Mouse (Mus musculus) kidney, adult 9 months (tissue): ENCODE data around the gene Cacna1s.

Experiments used
- DNase-seq: peaks from one replicate; pipeline ENCODE4 v3.0.0; 2022

Cacna1s gene

GRCm38 (mm10) chr1:136051465-136051864 lies 1.1 kb upstream of the Cacna1s start:
- DNase-seq = peak; percentile 85

GRCm38 (mm10) chr1:136055771-136056170 lies 3.2 kb downstream of the Cacna1s start:
- DNase-seq = no peak

GRCm38 (mm10) chr1:136058594-136058993 lies 6.0 kb downstream of the Cacna1s start:
- DNase-seq = no peak

GRCm38 (mm10) chr1:136061041-136061789 lies 8.7 kb downstream of the Cacna1s start:
- peak; percentile 65 for DNase-seq

GRCm38 (mm10) chr1:136061790-136062141 lies 9.2 kb downstream of the Cacna1s start:
- no peak for DNase-seq

- DNase-seq = no peak
These were observed 11.4 kb downstream of the Cacna1s start for GRCm38 (mm10) chr1:136063991-136064390.

- no peak for DNase-seq
These were observed 14.1 kb downstream of the Cacna1s start for GRCm38 (mm10) chr1:136066621-136067020.

- DNase-seq = no peak
These were observed 15.0 kb downstream of the Cacna1s start for GRCm38 (mm10) chr1:136067579-136067978.

GRCm38 (mm10) chr1:136076086-136076485 lies 23.5 kb downstream of the Cacna1s start:
- DNase-seq = peak; percentile 71

- no peak for DNase-seq
These were observed 25.1 kb downstream of the Cacna1s start for GRCm38 (mm10) chr1:136077656-136078055.

- DNase-seq = no peak
These were observed 28.6 kb downstream of the Cacna1s start for GRCm38 (mm10) chr1:136081161-136081560.

- no peak for DNase-seq
These were observed 33.6 kb downstream of the Cacna1s start for GRCm38 (mm10) chr1:136085988-136086685.

GRCm38 (mm10) chr1:136089368-136090165 lies 37.0 kb downstream of the Cacna1s start:
- no peak for DNase-seq

GRCm38 (mm10) chr1:136093726-136094125 lies 41.2 kb downstream of the Cacna1s start:
- no peak for DNase-seq

GRCm38 (mm10) chr1:136094807-136095206 lies 42.3 kb downstream of the Cacna1s start:
- DNase-seq = no peak

GRCm38 (mm10) chr1:136102094-136102493 lies 49.5 kb downstream of the Cacna1s start:
- DNase-seq = no peak

GRCm38 (mm10) chr1:136102551-136102950 lies 50.0 kb downstream of the Cacna1s start:
- no peak for DNase-seq

- DNase-seq = no peak
These were observed 50.4 kb downstream of the Cacna1s start for GRCm38 (mm10) chr1:136102981-136103380.

GRCm38 (mm10) chr1:136103696-136104095 lies 51.1 kb downstream of the Cacna1s start:
- DNase-seq = no peak

GRCm38 (mm10) chr1:136104741-136105140 lies 52.2 kb downstream of the Cacna1s start:
- no peak for DNase-seq

- no peak for DNase-seq
These were observed 56.9 kb downstream of the Cacna1s start for GRCm38 (mm10) chr1:136109464-136109863.

- DNase-seq = peak; percentile 65
These were observed 63.6 kb downstream of the Cacna1s start for GRCm38 (mm10) chr1:136116183-136116582.

GRCm38 (mm10) chr1:136117069-136117468 lies 64.5 kb downstream of the Cacna1s start:
- DNase-seq = no peak

- DNase-seq = no peak
These were observed 66.3 kb downstream of the Cacna1s start for GRCm38 (mm10) chr1:136118875-136119274.
